Mouse (Mus musculus) brain, embryonic 14.5 days (tissue): ENCODE data around the gene Mst1r. TPM values are rescaled to one million over a fixed set of nuclear protein-coding genes. Genes with fewer than 3 reads are reported as not detected.

Source experiments
- DNase-seq: peaks from one replicate; pipeline ENCODE4 v3.0.0-alpha.2; 2011; ENCODE audit warnings: low read depth
- CTCF ChIP-seq: fragments of 200-500 bp; IDR thresholded peaks from 2 replicates; pipeline ENCODE4 v1.5.1; 2012; ENCODE audit warnings: inconsistent platforms, mild to moderate bottlenecking, moderate library complexity, borderline replicate concordance; ENCODE audit not compliant: insufficient read depth, insufficient read length; ENCODE audit errors: extremely low read depth
- POLR2A ChIP-seq: fragments of 200-500 bp; IDR thresholded peaks from 2 replicates; pipeline ENCODE4 v1.6.1; 2012; ENCODE audit warnings: mild to moderate bottlenecking, inconsistent platforms, borderline replicate concordance; ENCODE audit not compliant: poor library complexity, insufficient read depth, insufficient read length, severe bottlenecking; ENCODE audit errors: extremely low read depth
- polyA plus RNA-seq: library from polyadenylated mRNA; depleted of rRNA; stranded (reverse); fragments of >200 nt; gene quantifications from 2 replicates; pipeline ENCODE4 v1.2.3, GENCODE M21; 2012

Gene Mst1r
- polyA plus RNA-seq, 1 experiment, result 4.2 TPM

DNA sequence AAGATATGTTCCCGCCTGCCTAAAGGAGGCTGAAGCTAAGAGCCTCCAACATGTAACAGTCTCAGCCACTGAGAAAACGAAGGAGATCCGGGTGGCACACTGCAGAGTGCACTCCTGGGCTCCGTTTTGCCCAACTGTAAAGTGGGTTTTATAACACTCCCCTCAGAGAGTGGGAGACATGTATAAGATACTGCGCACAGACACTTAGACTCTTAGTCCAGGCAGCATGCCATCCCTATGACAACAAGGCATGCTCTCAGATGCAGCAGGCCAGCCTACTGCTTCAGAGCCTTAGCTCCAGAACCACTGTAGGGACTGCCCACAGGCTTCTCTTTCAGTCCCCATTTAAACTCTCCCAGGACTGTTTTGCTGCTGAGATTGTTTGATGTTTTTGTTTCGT, 12.2 kb downstream of the Mst1r start:
- DNase-seq, result no peak

DNA sequence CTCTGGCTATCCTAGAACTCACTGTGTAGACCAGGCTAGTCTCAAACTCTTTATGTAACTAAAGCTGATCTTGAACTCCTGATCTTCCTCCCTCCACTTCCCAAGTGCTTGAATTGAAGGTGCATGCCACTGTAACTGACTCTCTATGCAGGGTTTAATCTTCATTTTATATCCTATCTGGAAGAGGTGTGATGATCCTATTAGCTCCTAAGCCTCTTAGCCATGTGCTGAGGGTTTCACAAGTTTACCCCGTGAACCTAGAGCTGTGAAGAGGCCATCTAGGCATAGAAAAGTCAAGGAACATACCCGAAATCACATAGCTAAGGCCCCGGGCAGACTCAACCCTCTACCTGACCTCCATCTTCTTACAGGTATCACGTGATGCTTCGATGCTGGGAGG, 12.8 kb downstream of the Mst1r start:
- no peak for DNase-seq
- TF ChIP-seq POLR2A, result no peak
- no peak for TF ChIP-seq CTCF

More for the DNA sequence above, 12.2 kb downstream of the Mst1r start:
- TF ChIP-seq POLR2A, result no peak
- TF ChIP-seq CTCF, result no peak

DNA sequence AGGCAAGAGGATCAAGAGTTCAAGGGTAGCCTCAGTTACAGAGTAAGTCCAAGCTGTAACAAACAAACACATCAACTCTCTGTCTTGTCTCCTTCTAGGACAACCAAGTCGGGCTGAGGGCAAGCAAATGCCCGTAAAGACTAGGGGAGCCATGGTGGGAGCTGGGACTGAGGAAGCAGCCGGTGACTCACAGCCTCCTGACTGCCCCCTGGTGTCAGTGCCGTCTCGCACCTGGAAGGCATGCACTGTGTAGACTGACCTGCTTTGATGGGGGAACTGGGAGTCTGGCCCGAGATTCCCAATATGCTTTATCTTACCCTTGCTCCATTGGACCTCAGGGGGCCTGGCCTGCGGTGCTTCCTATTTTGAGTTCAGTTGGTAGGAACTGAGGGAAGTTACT, 16.3 kb downstream of the Mst1r start:
- DNase-seq, result no peak
- TF ChIP-seq CTCF (peak; percentile 42; the same call in 1 of the 2 replicates), POLR2A (no peak)

- DNase-seq, result no peak
- TF ChIP-seq POLR2A (no peak), CTCF (no peak)
These were observed 17.3 kb downstream of the Mst1r start for GRCm38 (mm10) chr9:107923956-107924355.

DNA sequence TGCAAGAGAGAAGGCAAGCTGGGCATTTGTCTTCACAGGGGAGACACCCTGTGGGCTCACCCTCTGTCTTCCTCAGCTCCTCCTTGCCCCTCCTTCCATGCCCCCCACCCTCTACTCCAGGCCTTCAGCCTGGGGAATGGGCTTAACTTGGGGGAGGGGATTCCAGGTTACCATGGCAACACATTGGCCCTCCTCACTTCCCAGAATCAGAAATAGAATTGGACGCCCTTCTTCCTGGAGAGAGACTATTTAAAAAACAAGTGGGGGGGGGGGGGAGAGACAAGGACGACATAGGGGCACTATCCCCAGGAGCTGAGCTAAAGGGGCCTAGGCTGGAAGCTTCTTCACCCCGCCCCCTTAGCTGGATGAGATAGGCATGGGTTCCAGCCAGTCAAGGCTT, 18.6 kb downstream of the Mst1r start:
- peak; percentile 37 for DNase-seq

DNA sequence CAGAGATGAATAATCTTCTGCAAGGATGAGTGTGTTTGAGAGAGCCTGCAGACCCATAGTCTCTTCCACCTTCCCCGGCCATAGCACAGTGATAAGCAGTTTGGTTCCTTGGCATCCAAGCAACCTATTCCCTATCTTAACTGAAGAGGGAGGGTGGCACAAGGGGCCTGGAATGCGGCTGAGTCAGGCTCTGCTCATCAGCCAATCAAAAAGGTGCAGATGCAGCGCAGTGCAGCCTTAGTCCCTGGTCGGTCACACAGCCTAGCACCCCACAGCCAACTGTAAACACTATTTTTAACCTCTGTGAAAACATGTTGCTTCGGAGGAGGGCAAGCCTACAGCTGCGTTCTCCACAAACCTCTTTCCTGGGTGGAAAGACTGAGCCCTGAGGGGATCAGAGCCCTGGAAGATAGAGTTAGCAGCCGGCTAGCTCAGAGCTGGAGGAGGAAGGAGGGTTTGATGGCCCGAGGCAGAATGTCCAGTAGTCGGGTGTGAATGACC, 20.3 kb downstream of the Mst1r start:
- no peak for TF ChIP-seq CTCF
- TF ChIP-seq POLR2A, result no peak
- no peak for DNase-seq

More for the DNA sequence above, 18.6 kb downstream of the Mst1r start:
- TF ChIP-seq POLR2A (no peak), CTCF (no peak)

DNA sequence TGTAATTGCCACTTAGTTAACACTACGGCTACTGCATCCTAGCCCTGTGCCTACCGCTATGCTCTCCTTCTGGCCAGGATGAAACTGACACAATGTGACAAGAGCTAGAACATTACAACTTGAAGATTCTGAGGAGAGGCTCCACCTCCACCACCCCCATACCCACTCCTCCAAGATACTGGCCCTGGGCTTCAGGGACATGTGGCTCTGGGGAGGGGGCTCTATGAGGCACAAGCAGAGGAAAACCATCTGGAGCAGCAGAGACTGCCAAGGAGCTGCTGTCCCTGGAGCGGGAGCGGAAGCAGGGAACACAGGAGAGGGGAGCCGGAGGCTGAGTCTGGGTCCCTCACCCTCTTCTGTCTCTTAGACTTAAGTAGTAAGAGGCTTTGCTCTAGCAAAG, 21.1 kb downstream of the Mst1r start:
- no peak for TF ChIP-seq CTCF
- DNase-seq, result peak; percentile 58

DNA sequence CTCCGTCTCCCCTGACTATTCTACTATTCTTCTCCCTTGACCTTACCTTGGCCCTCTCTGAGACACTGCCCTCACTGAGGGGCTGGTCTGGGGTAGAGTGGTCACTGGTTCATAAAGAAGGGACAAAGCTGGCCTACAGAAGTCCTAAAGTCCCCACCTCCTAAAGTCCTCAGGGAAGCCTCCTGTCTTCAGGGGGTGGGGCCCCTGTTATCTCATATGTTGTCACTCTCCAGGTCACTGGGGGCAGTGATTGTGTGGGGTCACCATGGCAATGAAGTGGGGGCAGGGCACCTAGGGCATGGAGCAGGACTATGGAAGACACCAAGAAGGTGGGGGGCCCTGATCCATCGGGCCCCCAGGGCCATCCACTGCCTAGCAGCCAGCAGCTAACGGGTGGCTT, 21.5 kb downstream of the Mst1r start, which contains the start of gene Actl11:
Actl11 (plus strand) TSS at position 301 of the 400 bp plus-strand sequence.
- no peak for DNase-seq
- no peak for TF ChIP-seq POLR2A
- no peak for TF ChIP-seq CTCF

DNA sequence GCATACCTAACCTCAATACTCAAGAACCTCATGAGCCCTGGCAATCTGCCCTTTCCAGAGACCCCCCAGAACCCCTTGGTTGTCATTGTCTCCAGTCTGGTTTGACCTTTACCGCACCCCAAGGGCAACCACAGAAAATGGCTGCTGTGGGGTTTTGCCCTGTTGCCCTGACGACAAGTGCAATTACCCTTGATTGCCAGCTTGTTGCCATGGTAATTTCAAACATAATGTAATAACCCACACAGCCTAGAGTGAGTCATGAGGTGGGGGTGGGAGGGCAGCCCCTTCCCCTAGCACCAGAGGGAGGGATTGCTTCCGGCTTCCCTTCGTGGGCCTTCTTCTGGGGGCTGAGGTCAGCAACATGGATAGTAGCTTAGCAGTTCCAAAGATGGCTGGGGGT, 25.5 kb downstream of the Mst1r start:
- peak; percentile 35 for DNase-seq
- TF ChIP-seq POLR2A (no peak), CTCF (no peak)

GRCm38 (mm10) chr9:107934146-107934545, 27.5 kb downstream of the Mst1r start:
- DNase-seq, result no peak
- TF ChIP-seq CTCF (no peak), POLR2A (no peak)

- DNase-seq, result no peak
- TF ChIP-seq POLR2A (no peak), CTCF (no peak)
These were observed 28.7 kb downstream of the Mst1r start, which contains the start of gene Camkv for GRCm38 (mm10) chr9:107935374-107935773. TSS of gene Camkv (plus strand) at chr9:107935674.

DNA sequence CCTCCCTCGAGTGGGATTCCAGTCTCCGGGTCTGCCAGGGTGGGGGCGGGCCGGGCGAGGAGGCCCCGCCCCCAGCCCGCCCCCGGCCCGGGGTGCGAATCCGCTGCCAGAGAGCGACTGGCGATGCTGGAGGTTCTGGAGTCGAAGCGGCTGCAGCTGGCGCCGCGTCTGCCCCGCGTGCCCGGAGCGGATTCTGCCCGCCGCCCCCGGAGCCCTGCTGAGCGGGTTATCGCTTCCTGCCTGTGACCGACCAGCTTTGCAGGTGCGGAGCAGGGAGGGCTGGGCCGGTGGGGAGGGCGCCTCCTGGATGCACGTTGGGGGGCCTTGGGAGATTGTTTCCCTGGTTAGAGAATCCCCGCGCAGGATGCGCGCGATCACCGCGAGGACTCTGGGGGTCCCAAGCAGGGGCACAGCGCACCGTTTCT, 29.1 kb downstream of the Mst1r start:
- DNase-seq, result peak; percentile 54
- TF ChIP-seq POLR2A, result no peak
- TF ChIP-seq CTCF, result no peak

- peak; percentile 44 for DNase-seq
- TF ChIP-seq POLR2A, result no peak
- no peak for TF ChIP-seq CTCF
These were observed 29.6 kb downstream of the Mst1r start for GRCm38 (mm10) chr9:107936215-107936822.

DNA sequence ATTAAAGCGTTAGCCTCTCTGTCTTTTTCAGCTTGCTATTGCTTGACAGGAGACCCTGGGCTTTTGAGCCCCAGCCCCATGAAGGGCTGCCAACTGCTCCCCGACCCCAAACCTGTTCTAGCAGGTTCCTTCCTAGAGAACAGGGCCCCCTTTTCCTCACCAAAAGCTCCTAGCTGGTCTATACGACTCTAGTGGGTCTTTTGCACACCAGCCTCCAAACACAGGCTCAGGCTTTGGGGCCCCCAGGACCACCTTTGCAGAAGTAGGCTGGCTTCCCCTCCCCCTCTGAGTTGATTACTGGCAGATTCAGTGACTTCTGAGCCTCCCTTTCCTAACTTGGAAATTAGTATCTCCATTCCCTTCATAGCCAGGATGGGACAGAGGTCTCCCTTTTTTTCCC, 30.2 kb downstream of the Mst1r start:
- TF ChIP-seq CTCF (no peak), POLR2A (no peak)
- DNase-seq, result no peak
